Mouse (Mus musculus) heart, adult 18-20 months (tissue): ENCODE measurements around the gene Lamtor3. TPM values are rescaled to one million over a fixed set of nuclear protein-coding genes. Genes with fewer than 3 reads are reported as not detected.
A peak's percentile ranks its signal among the peaks of the same experiment; 100 is the strongest.
"Not testable (repeated sequence)": the region's sequence is repeated elsewhere in the genome, so short reads cannot be mapped to it uniquely, and the experiment has no call there.

Experiments
- DNase-seq, 2 experiments: peaks; one replicate each; pipeline ENCODE4 v3.0.0; 2021 to 2022; ENCODE audit warnings: mixed read lengths in 1 of 2
- total RNA-seq, 2 experiments: library from RNA; stranded (reverse); gene quantifications; 2 replicates each; pipeline ENCODE4 v1.2.3; 2021

Gene Lamtor3
- total RNA-seq, 2 experiments from 2014 or later: 93.5 to 93.8 TPM

DNA sequence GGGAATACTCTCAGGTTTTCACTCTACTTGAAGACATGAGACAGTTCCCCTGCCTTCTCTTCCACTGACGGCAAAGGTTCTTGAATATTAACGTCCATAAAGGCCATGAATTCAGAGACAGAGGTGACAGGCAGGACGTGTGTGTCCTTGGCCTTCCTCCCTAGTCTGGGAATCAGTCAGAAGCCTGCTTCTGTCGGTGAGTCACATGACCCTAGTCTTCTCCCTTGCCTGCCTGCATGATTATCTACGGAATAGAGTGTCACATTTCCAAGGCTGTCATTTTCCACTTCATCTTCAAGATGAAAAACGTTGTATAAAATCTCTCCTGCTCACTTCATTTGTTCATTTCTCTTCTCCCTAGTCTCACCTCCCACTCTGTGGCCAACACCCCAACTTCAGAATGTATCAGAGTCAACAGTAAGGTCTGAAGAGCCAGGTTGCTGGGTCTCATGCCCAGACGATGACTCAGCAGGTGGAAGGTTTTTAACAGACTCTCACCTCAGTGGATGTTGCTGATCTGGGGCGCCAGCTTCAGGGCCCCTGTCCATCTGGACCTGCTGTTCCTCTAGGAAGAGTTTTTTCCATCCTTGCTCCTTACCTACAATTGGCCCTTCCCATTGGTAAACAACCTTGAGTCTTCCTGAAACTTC lies 43.6 kb downstream of the Lamtor3 start:
- DNase-seq: peak in 1 of 2 experiments; percentile 14

DNA sequence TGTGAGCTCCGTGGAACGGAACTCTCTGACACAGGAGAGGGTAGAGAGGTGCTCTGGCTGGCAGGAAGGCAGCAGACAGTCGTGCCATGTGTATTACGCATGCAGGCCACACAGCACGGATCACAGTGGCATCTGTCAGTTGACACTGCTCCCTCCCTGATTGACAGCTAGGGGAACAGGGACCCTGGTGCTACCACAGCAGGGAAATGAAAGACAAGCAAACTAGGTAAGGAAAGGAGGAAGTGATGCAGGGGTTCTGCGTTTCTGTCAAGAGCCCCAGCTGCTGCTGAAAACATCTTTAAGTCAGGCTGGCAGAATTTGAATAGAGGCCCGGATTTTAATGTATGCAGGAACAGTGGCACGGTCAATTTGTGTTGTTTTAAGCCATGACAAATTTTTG lies 45.2 kb downstream of the Lamtor3 start:
- no peak for DNase-seq

DNA sequence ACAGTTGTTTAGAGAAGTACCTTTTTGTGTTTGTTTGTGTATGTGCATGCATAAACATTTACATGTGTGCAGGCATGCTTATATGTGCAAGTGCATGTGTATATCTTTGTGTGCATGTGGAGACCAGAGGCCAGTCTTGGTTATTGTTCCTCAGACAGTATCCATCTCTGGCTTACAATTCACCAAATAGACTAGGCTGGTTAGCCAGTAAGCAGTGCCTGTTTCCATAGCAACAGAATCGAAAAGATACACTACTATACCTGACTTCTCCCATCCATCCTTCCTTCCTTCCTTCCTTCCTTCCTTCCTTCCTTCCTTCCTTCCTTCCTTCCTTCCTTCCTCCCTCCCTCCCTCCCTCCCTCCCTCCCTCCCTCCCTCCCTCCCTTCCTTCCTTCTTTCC lies 45.7 kb downstream of the Lamtor3 start:
- DNase-seq: not testable (repeated sequence)

DNA sequence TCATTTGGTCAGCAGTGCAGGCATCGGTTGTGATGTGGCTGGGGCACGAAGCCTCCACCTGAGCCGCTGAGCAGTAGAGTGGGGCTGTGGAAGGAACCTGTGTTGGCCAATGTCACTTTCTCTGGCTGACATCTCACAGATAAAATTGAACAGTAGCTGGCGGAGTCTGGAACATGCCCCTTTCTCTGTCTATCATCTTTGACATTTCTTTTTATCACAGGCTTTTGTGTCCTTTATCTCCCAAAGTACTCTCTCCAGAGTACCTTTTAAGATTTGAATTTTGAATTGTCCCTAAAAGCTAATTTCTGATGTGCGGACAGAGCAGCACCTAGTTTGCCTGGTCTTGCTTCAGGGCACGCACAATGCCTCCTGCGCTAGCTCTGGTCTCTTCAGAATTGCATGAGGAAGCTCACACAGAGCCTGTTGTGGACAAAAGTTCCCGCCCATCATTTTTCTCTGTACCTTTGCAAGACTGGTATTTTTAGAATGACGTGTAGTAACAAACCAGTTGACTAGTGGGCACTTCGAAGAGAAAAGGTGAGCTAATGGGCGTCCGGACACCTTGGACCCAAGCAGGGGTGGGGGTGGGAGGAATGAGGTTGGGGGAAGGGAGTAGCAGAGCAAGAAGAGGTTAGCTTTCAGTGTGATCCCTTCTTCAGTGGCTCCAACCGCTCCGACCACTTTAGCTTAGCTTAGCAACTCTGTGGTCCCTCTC lies 50.0 kb downstream of the Lamtor3 start:
- no peak for DNase-seq

DNA sequence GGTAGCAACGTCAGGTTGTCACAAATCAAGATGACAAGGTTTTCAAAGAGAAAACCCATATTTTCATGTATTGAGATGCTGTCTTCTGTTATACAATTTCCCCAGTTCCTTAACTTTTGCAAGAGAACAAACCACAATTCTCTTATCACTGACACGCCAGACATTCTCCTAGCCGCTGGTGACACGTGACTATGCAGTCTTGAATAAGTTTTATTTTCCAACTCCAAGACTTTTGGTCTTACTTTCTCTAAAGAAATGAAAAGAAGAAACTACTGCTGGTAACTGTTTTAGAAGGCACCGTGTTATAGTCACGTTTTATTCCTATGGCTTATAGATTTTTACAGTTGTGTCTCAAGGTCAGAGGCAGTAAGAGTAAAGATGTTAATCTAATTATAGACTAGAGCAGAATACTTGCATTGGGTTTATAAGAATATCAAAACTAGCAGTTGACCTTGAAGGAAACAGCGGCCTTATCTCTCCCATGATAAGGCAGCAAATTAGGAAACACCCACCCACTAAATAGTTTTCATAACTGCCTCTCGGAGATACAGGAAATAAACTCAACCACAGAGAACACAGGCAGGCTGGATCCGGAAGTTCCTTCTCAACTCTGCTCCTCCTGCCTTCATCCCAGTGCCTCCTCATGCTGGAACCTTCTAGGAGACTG lies 50.6 kb downstream of the Lamtor3 start:
- peak in 1 of 2 experiments; percentile 48 for DNase-seq

DNA sequence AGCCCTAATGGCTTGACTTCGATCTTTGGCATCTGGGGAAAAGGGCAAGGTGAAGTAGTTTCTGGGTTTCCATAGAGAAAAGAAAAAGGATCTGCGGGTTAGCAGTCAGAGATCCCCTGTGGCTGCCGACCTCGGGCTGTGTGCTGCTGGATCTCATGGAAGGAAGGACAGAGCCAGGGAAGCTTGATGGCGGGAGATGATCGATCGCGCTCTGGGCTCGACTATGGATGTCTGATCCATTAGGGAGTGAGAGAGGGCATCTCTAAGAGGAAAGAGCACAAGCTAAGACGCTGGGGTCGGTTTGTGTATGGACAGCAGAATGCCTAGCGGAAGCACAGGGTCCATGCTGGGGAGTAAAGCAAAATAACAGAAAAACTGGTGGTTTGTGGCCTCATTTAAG lies 51.6 kb downstream of the Lamtor3 start:
- DNase-seq: no peak

DNA sequence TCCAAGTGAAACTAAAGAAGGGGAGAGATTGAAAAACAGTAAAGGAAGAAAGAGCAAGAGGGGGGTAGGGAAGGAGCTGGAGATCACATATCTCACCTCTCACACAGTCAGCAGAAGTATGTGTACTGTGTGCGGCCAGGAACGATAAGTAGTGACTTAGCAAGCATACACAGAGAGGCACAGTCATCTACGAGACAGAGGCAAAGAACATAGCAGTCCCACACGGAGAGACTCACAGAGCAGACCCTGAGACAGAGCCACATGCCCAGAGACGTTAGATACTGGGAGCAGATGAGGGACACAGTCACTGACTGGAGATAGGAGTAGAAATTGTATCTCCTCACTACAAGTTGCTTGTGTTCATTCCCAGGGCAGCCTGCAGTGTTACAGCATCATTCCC lies 53.9 kb downstream of the Lamtor3 start:
- no peak for DNase-seq

DNA sequence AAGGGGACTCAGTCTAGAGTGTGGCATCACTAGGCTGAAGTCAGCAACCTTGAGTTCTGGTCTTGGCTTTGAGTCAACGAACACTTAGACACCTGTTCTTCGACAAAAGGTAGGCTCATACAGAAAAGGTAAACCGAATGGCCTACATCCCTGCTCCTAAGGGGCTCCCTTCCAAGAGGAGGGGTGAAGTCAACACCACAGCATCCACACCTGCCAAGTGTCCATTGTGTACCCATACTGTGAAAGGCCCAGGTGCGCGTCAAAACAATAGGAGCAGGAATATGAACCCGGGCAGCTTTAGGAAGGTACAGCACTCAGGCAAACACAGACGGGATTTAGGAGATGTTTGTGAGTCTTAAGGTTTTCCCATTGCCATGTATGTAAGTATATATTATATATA lies 54.7 kb downstream of the Lamtor3 start:
- no peak for DNase-seq

DNA sequence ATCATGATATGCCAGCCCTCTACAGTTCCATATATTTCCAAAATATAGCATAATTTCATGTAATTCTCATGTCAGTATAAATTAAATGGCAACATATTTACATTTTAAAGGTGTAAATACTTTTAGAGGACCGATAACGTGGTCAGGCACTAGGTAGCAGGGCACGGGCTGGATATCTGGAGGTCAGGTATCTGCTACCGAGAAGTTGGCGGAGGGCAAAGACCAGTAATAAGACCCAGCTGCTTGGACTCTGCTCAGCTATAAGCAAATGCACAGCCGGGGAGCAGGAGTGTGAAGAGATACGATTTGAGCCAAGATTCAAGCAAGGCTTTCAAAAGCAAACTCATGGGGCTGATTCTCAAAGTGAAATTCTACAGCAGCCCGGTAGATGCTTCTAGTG lies 56.0 kb downstream of the Lamtor3 start:
- no peak for DNase-seq

DNA sequence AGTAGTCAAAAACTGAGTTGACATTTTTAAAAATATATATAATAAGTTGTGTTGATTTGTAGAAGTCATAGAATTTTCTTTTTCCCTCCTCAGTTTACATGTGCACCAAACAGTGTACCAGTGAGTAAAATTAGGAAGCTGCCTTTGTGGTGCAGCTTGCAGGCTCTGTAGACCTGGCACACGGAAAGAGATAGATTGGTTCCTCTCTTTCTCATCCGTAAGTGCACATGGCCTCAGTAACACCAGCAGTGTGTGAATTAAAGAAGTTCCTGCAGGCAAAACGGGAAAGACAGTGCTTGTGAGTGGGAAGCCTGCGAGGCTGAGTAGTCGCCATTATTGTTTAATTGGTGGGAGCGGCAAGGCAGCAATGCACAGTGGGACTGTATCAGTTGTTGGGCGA lies 57.1 kb downstream of the Lamtor3 start:
- DNase-seq: no peak

DNA sequence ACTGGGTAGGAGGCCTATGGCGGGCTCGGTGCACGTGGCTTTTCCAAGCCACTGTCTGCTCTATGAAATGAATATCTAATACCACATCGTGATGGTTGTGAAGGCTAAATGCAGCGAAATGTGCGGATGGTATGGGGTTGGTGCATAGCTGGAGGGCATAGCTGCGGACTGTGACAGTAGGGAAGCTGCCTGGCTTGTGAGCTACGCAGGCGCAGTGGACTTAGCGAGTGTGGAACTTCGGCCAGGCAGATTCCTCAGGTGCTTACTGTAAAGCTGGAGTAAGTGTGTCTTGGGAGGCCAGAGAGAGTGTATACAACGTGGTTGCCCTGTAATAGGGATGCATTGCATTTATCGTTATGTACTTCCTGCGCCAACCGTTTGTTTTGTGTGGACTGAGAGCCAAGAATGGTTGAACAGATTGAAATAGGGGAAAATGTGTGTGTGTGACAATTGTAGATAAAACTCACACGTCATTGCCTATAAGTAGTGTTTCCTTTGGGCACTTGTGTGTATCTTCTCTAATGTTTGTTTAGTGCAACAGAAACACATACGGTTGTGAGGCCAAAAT lies 57.6 kb downstream of the Lamtor3 start:
- DNase-seq: no peak

DNA sequence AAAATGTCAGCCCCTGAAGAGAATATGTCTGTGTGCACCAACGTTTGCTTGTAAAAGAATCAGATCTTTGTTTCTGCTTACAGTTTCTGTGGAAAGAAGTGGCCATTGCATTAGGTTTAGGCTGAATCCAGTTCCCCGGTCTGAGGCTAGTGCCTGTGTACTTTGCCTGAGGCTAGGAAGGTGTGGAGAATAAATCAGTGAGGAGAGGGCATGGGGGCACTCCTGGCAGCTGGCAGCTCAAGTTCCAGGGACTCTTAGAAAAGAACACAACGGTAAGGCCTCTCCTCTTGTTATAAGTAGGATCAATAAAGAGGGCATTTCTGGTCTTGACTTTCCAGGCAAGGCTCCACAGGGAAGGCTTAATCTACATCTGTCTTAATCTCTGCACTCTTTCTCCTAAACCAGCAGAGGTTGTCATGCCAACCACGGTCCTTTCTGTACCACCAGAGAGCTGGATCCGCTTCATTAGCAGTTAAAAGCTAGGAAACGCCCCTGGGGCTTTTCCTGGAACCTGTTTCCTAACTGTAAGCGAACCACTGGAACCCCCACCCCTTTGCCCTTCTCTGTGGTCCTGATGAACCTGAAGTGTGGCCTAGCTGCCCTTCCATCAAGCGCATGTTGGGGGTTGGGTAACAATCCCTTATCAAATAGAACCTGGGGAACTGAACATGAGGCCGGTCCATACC lies 58.8 kb downstream of the Lamtor3 start:
- DNase-seq: no peak

DNA sequence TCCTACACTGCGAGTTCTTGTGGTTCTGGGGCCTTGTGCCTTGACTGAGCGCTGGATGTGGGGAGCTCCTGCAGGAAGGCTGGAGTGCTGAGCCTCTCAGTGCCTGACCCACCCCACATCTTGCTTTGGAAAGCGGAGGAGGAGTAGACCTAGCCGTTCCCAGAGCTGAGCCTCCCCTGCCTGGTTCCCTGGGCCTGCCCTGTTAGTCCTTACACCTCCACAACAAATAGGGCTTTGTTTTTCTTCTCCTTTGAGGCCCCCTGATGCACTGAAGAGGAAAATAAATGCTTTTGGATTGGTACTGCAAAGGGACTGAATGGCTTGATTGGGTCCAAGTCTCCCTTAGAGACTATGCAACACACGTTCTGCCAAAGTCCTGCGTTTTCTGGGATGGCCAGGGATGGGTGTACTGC lies 59.3 kb downstream of the Lamtor3 start:
- no peak for DNase-seq

DNA sequence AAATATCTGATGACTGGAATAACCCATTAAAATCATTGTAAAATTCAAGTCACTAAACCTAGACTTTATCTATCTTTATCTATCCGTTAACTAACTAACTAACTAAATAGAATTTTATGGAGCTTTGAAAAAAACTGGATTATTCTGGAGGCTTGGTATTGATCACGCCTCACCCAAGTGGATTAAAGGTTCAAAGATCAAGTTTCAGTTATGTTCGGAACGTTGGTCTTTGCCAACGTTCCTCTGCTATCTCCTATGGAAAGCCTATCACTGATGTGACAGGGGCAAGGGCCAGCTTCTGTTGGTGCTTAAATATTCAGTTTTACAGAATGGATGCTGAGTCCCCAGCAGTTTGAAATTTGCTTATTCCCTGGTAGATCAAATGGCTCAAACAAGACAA lies 59.9 kb downstream of the Lamtor3 start:
- DNase-seq: no peak

Other genes starting within 250 kb of the Lamtor3 start
- gene Gm21962, start 247.0 kb upstream of the Lamtor3 start, total RNA-seq: not detected
- 10 to 100 TPM; 61.7 to 65.4 TPM for gene H2afz, start 54.0 kb upstream of the Lamtor3 start, total RNA-seq
- gene Dnajb14, start 50.8 kb upstream of the Lamtor3 start, total RNA-seq: 10 to 100 TPM; 11.5 to 12.4 TPM
- gene Dapp1, start 63.0 kb downstream of the Lamtor3 start, total RNA-seq: 1 to 10 TPM; 5.4 to 9.7 TPM
- 10 to 100 TPM; 37.3 to 51.9 TPM for gene 1110002E22Rik, start 146.5 kb downstream of the Lamtor3 start, total RNA-seq
- 1 to 10 TPM; 1.1 to 1.2 TPM for gene Gm5105, start 148.9 kb downstream of the Lamtor3 start, total RNA-seq
- gene Trmt10a, start 224.9 kb downstream of the Lamtor3 start, total RNA-seq: 1 to 10 TPM; 1.9 to 2.0 TPM
- 1 to 10 TPM; 7.3 to 7.8 TPM for gene Mttp, start 226.5 kb downstream of the Lamtor3 start, total RNA-seq